Mouse (Mus musculus) ES-E14 (cell line): ENCODE measurements around the gene Idi1. TPM values are rescaled to one million over a fixed set of nuclear protein-coding genes. Genes with fewer than 3 reads are reported as not detected.

Source experiments
- total RNA-seq: library from RNA; depleted of rRNA; stranded (reverse); fragments of 300-350 nt; gene quantifications from 2 replicates; pipeline ENCODE4 v1.2.3, GENCODE M21; 2012; rRNA removed

The Idi1 gene
- total RNA-seq, 1 experiment: 31.5 TPM

Other genes with a start within 250 kb of the Idi1 start
- gene Wdr37, start 13.6 kb upstream of the Idi1 start, total RNA-seq: 15.4 and 16.8 TPM in 2 replicates
- gene Gm9745, start 62.7 kb downstream of the Idi1 start, total RNA-seq: not detected in 2 replicates
- 0.21 TPM in 1 of 2 replicates, not detected in the other for gene Idi2, start 67.4 kb downstream of the Idi1 start, total RNA-seq
- gene Gtpbp4, start 110.6 kb downstream of the Idi1 start, total RNA-seq: 94.5 and 119 TPM in 2 replicates
- 66.3 and 83.4 TPM in 2 replicates for gene Larp4b, start 208.4 kb downstream of the Idi1 start, total RNA-seq